Mouse (Mus musculus): ENCODE data around the gene Plekho1. TPM values are rescaled to one million over a fixed set of nuclear protein-coding genes. Genes with fewer than 3 reads are reported as not detected.

The Plekho1 gene
- total RNA-seq, 2 experiments from 2014 or later = 14.2 to 19.3 TPM

GRCm38 (mm10) chr3:95999308-96000079, 3.7 kb upstream of the Plekho1 start:
- intact Hi-C loops (cut with DNase I) = no loop called here
- peak overlapping the region; percentile 82 for H3K27ac ChIP-seq
- peak overlapping the region; percentile 51 for H3K4me3 ChIP-seq

GRCm38 (mm10) chr3:95997203-95997721, 1.5 kb upstream of the Plekho1 start:
- DNase-seq = no peak
- intact Hi-C loops (cut with DNase I) = no loop called here
- no peak for TF ChIP-seq CTCF (IDR thresholded peaks at IDR 0.05)
- Histone ChIP-seq H3K4me3 (peak overlapping the region; percentile 92), H3K27ac (no peak overlapping the region)

More at GRCm38 (mm10) chr3:95999308-96000079, 3.7 kb upstream of the Plekho1 start:
- DNase-seq = no peak
- TF ChIP-seq CTCF (IDR thresholded peaks at IDR 0.05) = no peak

DNA sequence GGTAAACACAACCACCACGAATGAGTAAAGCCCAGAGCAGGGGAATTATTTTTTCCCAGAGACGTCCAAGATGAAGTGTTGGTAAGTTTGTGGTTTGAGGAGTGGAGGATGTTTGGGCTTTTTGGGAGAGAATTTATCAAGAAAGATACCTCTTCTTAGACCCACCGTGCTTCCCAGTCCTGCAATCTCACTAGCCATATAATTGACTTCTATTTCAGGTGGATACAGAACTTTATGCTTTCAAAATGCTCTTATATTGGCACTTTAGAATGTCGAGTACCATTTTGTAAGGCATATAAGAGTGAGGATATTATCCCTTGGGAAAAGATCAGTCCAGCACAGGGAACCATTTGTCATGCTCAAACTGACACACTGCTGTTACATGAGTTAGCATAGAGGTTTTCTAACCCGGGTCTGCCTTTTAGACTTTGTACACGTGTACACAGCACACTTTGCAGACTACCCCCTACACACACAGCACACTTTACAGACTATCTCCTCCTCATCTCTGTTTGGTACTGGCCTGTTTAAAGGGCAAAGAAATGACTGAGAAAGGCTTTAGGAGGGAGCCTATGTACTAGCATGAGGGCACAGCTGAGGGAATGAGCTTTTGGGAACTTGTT, 761 bp upstream of the Plekho1 start:
- intact Hi-C loops (cut with DNase I) = no loop called here
- no peak for DNase-seq
- H3K4me3 ChIP-seq = peak overlapping the region; percentile 92

DNA sequence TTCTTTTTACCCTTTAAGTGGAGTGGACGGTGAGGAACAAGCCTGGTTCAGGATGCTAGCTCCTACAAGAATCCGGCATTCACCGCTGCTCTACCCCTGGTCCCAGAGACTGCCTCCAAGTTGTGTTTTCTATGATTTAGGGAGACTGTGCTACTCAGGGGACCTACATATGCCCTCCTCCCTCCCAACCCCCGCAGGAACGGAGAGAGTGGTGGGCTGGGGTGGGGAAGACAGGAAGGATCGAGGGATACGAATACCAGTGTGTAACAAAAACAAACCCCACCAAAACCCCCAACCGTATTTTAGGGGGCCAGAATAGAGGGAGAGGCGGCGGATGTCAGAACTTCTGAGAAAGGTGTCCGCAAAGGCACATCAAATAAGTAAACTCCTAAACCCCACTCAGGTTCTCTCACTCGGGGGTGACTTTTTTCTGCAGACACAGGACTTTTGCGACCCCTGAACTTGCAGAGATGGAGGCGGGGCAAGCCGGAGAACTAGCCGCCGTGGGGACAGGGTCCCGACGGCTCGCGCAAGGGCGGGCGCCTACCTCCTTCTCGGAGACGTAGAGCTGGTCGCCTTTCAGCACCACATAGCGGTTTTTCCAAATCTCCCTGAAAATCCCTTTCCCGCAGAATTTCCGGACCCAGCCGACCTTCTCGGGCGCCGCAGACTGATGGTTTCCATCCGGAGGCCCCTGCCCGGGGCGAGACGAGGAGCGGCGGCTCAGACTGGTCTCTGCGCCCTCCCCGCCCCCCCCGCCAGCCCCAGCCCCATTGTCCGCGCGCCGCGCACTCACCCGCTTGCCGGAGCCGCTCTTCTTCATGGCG, 613 bp downstream of the Plekho1 start:
- no peak for DNase-seq
- Histone ChIP-seq H3K4me3 (peak overlapping the region; percentile 92), H3K27ac (peak overlapping the region; percentile 89)
- intact Hi-C loops (cut with DNase I) = no loop called here
- no peak for TF ChIP-seq CTCF (IDR thresholded peaks at IDR 0.05)

More for the DNA sequence above, 761 bp upstream of the Plekho1 start:
- no peak for TF ChIP-seq CTCF (IDR thresholded peaks at IDR 0.05)
- H3K27ac ChIP-seq = peak overlapping the region; percentile 89

DNA sequence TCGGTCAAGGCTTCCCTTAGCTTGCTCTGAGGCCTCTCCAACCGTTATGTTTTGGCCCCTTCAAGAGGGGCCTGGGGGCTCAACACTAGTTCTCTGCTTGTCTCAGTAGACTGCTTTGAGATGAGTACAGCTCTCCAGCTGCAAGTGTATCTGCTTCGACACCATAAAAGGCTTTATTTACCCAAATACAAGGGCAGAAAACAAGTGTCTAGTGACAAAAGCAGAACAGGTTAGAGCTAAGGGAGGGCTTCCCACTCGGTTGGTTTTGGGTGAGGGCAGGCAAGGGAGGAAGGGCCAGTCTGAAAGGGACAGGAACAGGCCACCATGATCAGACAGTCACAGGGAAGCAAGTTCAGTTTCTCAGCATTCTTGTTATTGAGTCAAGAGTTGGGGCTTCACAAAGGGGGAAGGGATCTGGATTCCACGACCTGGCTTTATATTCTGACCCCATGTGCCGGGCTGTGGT, 1.4 kb downstream of the Plekho1 start:
- peak overlapping the region; percentile 89 for H3K27ac ChIP-seq
- no peak for DNase-seq

GRCm38 (mm10) chr3:95993881-95994280, 1.9 kb downstream of the Plekho1 start:
- H3K4me3 ChIP-seq = peak overlapping the region; percentile 92
- intact Hi-C loops (cut with DNase I) = no loop called here
- TF ChIP-seq CTCF (IDR thresholded peaks at IDR 0.05) = peak; percentile 20; the same call in 1 of the 2 replicates
- DNase-seq = peak; percentile 38
- peak overlapping the region; percentile 89 for H3K27ac ChIP-seq

More for the DNA sequence above, 1.4 kb downstream of the Plekho1 start:
- TF ChIP-seq CTCF (IDR thresholded peaks at IDR 0.05) = no peak
- intact Hi-C loops (cut with DNase I) = no loop called here
- peak overlapping the region; percentile 92 for H3K4me3 ChIP-seq

DNA sequence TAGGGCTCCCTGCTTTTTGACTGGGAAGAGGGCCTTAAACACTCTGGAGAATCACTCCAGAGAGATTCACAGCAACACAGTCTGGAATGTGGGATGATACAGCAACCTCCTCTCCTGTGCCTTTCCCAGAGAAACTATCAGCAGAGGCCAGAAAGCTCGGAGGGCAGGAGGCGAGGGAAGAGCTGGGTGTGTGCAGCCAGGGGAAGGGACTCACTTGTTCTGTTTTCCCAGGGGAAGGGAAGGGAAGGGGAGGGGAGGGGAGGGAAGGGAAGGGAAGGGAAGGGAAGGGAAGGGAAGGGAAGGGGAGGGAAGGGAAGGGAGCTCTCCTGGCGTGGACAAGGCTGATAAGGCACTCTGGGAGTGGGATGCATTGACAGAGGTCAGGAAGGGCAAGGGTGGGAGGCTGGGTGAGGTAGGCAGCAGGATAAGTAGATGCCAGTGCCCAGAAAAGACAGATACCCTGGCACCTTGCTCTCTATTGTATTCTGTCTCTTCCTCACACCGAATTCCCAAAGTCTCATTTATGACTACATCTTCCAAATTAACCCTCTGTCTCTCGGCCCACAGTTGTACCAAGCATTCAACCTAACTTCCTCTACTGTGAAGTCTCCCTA, 2.7 kb downstream of the Plekho1 start:
- TF ChIP-seq CTCF (IDR thresholded peaks at IDR 0.05) = no peak
- intact Hi-C loops (cut with DNase I) = no loop called here
- no peak for DNase-seq
- peak overlapping the region; percentile 89 for H3K27ac ChIP-seq
- H3K4me3 ChIP-seq = peak overlapping the region; percentile 92

GRCm38 (mm10) chr3:95990413-95990941, 5.3 kb downstream of the Plekho1 start:
- no peak for DNase-seq
- Histone ChIP-seq H3K27ac (peak overlapping the region; percentile 89), H3K4me3 (no peak overlapping the region)
- TF ChIP-seq CTCF (IDR thresholded peaks at IDR 0.05) = no peak
- intact Hi-C loops (cut with DNase I) = no loop called here

DNA sequence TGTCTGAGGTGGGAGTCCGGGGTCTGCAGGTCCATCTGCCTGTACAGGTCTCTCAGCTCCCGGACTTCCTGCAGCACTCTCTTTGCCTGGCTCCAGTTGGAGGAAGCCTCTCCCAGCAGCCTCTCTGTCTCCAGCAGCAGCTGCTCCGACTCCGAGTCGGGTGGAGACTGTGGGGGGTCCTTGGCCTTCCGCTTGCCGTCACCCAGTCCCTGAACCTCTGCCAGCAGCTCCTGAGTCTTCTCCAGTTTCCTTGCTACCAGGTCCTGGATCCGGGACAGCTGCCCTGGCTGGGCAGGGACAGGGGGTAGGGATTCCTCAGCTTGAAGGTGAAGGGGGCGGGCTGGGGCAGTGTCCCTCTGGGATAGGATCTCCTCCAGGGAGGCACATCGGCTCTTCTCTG, 6.8 kb downstream of the Plekho1 start:
- H3K4me3 ChIP-seq = peak overlapping the region; percentile 64
- H3K27ac ChIP-seq = peak overlapping the region; percentile 83
- TF ChIP-seq CTCF (IDR thresholded peaks at IDR 0.05) = no peak
- intact Hi-C loops (cut with DNase I) = no loop called here
- DNase-seq = peak; percentile 85

- no peak for TF ChIP-seq CTCF (IDR thresholded peaks at IDR 0.05)
- Histone ChIP-seq H3K27ac (peak overlapping the region; percentile 83), H3K4me3 (no peak overlapping the region)
- no peak for DNase-seq
- intact Hi-C loops (cut with DNase I) = no loop called here
These were observed 7.7 kb downstream of the Plekho1 start for GRCm38 (mm10) chr3:95988138-95988537.

GRCm38 (mm10) chr3:95987386-95988110, 8.3 kb downstream of the Plekho1 start:
- Histone ChIP-seq H3K27ac (peak overlapping the region; percentile 89), H3K4me3 (no peak overlapping the region)
- intact Hi-C loops (cut with DNase I) = no loop called here
- peak; percentile 33 for DNase-seq
- TF ChIP-seq CTCF (IDR thresholded peaks at IDR 0.05) = no peak
